Mouse (Mus musculus): ENCODE measurements at regions not wholly inside any gene's neighbourhood (a gene's known extent, or its start where the extent isn't known, plus 50 kb on each side); places are given as distances from the start of the nearest gene placed in this dataset.

DNA sequence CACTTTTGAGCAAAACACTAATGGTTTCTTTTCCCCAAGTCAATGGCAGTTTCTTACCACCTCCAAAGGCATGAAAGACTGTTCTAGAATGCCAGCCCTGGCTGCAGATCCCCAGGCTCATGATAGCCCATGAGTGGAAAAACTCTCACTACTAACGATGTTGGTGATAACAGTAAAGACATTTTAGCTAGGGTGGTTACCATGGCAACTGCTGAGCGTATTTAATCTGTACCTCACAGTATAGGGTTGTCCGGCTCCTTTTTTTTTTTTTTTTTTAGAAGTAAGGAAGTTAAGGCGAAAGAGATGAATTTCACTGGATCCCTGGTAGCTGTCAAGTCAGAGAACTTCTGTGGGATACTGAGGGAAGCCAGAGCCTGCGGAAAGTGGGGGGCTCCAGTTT, 123.8 kb downstream of the Ets2 start:
- H3K4me3 ChIP-seq: no peak overlapping the region
- peaks cover 17% of the 10 kb centered on the region for H3K4me1 ChIP-seq (ENCODE audit: control insufficient read depth, insufficient read depth, low read length)
- H3K79me2 ChIP-seq (replicated peaks; ENCODE audit: control insufficient read depth, insufficient read depth, low read length): no peaks in the 10 kb centered on the region
- 55% methylated on average over 5 of the region's 5 CpGs for WGBS
- H3K27me3 ChIP-seq (ENCODE audit: control insufficient read depth, insufficient read depth, low read length): no peaks in the 10 kb centered on the region
- H3K36me3 ChIP-seq (ENCODE audit: control insufficient read depth, insufficient read depth, low read length): peaks cover 3% of the 10 kb centered on the region; the same call in 1 of the 2 replicates
- no peak for DNase-seq
- peak overlapping the region; percentile 73 for H3K27ac ChIP-seq
- intact Hi-C loops (cut with DNase I): no loop called here
- TF ChIP-seq POLR2A (IDR thresholded peaks at IDR 0.05; ENCODE audit: insufficient read depth, low read depth, low read length) (no peak), EP300 (IDR thresholded peaks at IDR 0.05; ENCODE audit: insufficient read depth, low read depth, low read length) (no peak), CTCF (IDR thresholded peaks at IDR 0.05) (no peak)
- no peak overlapping the region for H3K9ac ChIP-seq (ENCODE audit: low read depth, low read length)

GRCm38 (mm10) chr16:95824720-95825534, 123.1 kb downstream of the Ets2 start:
- Histone ChIP-seq H3K36me3 (ENCODE audit: control insufficient read depth, insufficient read depth, low read length) (peaks cover 3% of the 10 kb centered on the region; the same call in 1 of the 2 replicates), H3K4me3 (no peak overlapping the region), H3K27ac (peak overlapping the region; percentile 73), H3K9ac (ENCODE audit: low read depth, low read length) (peak overlapping the region; percentile 2; the same call in 1 of the 2 replicates), H3K4me1 (ENCODE audit: control insufficient read depth, insufficient read depth, low read length) (peaks cover 16% of the 10 kb centered on the region), H3K79me2 (replicated peaks; ENCODE audit: control insufficient read depth, insufficient read depth, low read length) (no peaks in the 10 kb centered on the region), H3K27me3 (ENCODE audit: control insufficient read depth, insufficient read depth, low read length) (no peaks in the 10 kb centered on the region)
- intact Hi-C loops (cut with DNase I): loop anchor here (5.0 kb wide), 1 partner anchor 122 kb away; no protein-coding TSS in a partner anchor
- 0 out of 2 replicates have a peak, but pooled peaks have one; percentile 44 for TF ChIP-seq EP300 (IDR thresholded peaks at IDR 0.05; ENCODE audit: insufficient read depth, low read depth, low read length)
- no peak for TF ChIP-seq CTCF (IDR thresholded peaks at IDR 0.05)
- 8% methylated on average over 7 of the region's 7 CpGs for WGBS
- DNase-seq: peak; percentile 66 to 77

DNA sequence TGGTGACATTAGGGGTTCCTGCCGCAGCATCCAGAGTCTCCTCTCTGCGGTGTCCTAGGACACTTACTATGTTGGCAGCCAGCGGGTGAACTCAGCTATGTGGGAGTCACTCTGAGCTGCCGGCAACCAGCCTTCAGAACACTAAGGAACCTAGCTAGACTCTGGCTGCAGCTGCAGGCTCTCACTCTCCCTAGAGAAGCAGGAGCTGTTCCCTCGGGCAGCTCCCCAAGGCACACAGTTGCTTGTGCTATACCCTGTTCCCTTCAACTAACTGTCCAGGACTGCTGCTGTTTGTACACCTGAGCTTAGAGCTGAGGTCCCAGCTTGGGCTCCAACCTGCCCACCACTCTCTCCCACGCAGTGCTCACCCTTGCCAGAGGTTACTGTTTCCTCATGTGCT, 121.9 kb downstream of the Ets2 start:
- Histone ChIP-seq H3K36me3 (ENCODE audit: control insufficient read depth, insufficient read depth, low read length) (peaks cover 3% of the 10 kb centered on the region; the same call in 1 of the 2 replicates), H3K4me3 (no peak overlapping the region), H3K27ac (peak overlapping the region; percentile 72), H3K79me2 (replicated peaks; ENCODE audit: control insufficient read depth, insufficient read depth, low read length) (no peaks in the 10 kb centered on the region), H3K9ac (ENCODE audit: low read depth, low read length) (0 out of 2 replicates have a peak overlapping the region, but pooled peaks have one; percentile 1), H3K4me1 (ENCODE audit: control insufficient read depth, insufficient read depth, low read length) (peaks cover 16% of the 10 kb centered on the region), H3K27me3 (ENCODE audit: control insufficient read depth, insufficient read depth, low read length) (no peaks in the 10 kb centered on the region)
- intact Hi-C loops (cut with DNase I): loop anchor here (5.0 kb wide), 1 partner anchor 123 kb away; no protein-coding TSS in a partner anchor
- 17% methylated on average over 6 of the region's 6 CpGs for WGBS
- peak; percentile 41 to 50 for DNase-seq
- TF ChIP-seq EP300 (IDR thresholded peaks at IDR 0.05; ENCODE audit: insufficient read depth, low read depth, low read length): no peak

DNA sequence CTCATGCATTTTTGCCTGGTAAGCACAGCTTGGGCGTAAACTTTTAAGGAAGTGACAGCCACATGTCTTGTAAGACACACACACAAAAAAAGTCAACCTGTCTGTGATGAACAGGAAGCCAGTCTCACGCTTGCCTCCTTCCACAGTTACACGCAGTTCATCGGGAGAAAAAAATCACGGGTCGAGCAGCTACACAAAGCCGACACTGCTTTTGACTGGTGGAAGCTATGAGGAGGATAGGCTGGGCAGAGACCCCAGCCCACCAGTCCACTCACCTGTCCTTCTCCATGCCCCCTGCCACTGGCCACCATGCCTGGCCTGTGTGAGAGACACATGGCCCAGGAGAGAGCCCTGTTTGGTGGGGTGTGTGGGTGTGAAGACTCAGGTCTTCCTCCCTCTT, 119.2 kb downstream of the Ets2 start:
- peaks cover 3% of the 10 kb centered on the region; the same call in 1 of the 2 replicates for H3K36me3 ChIP-seq (ENCODE audit: control insufficient read depth, insufficient read depth, low read length)
- H3K9ac ChIP-seq (ENCODE audit: low read depth, low read length): no peak overlapping the region
- intact Hi-C loops (cut with DNase I): loop anchor here (5.0 kb wide), 1 partner anchor 126 kb away; no protein-coding TSS in a partner anchor
- H3K27ac ChIP-seq: no peak overlapping the region
- no peaks in the 10 kb centered on the region for H3K27me3 ChIP-seq (ENCODE audit: control insufficient read depth, insufficient read depth, low read length)
- DNase-seq: no peak
- TF ChIP-seq POLR2A (IDR thresholded peaks at IDR 0.05; ENCODE audit: insufficient read depth, low read depth, low read length): no peak
- no peak for TF ChIP-seq CTCF (IDR thresholded peaks at IDR 0.05)
- no peak for TF ChIP-seq EP300 (IDR thresholded peaks at IDR 0.05; ENCODE audit: insufficient read depth, low read depth, low read length)
- peaks cover 16% of the 10 kb centered on the region for H3K4me1 ChIP-seq (ENCODE audit: control insufficient read depth, insufficient read depth, low read length)
- no peaks in the 10 kb centered on the region for H3K79me2 ChIP-seq (replicated peaks; ENCODE audit: control insufficient read depth, insufficient read depth, low read length)
- WGBS: 76% methylated on average over 7 of the region's 7 CpGs
- H3K4me3 ChIP-seq: no peak overlapping the region

- Histone ChIP-seq H3K4me1 (ENCODE audit: control insufficient read depth, insufficient read depth, low read length) (peaks cover 15% of the 10 kb centered on the region), H3K79me2 (replicated peaks; ENCODE audit: control insufficient read depth, insufficient read depth, low read length) (no peaks in the 10 kb centered on the region), H3K9ac (ENCODE audit: low read depth, low read length) (no peak overlapping the region), H3K27ac (no peak overlapping the region), H3K4me3 (no peak overlapping the region), H3K27me3 (ENCODE audit: control insufficient read depth, insufficient read depth, low read length) (no peaks in the 10 kb centered on the region), H3K36me3 (ENCODE audit: control insufficient read depth, insufficient read depth, low read length) (peaks cover 3% of the 10 kb centered on the region; the same call in 1 of the 2 replicates)
- DNase-seq: no peak
- intact Hi-C loops (cut with DNase I): loop anchor here (5.0 kb wide), 1 partner anchor 127 kb away; no protein-coding TSS in a partner anchor
- 87% methylated on average over 8 of the region's 8 CpGs for WGBS
- no peak for TF ChIP-seq EP300 (IDR thresholded peaks at IDR 0.05; ENCODE audit: insufficient read depth, low read depth, low read length)
- TF ChIP-seq POLR2A (IDR thresholded peaks at IDR 0.05; ENCODE audit: insufficient read depth, low read depth, low read length): no peak
Measured at GRCm38 (mm10) chr16:95820606-95821005, 118.7 kb downstream of the Ets2 start.

DNA sequence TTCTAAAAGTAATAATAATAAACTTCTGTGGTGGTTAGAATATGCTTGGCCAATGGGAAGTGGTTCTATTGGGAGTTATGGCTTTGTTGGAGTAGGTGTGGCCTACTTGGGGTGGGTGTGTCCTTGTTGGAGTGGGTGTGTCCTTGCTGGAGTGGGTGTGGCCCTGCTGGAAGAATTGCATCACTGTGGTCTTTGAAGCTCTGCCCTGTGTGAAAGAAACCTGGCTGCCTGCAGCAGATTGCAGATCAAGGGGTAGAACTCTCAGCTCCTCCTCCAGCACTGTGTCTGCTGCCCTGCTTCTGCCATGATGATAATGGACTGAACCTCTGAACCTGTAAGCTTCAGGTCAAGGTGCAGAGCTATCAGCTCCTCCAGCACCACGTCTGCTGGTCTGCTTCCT, 118.1 kb downstream of the Ets2 start:
- no peak for TF ChIP-seq EP300 (IDR thresholded peaks at IDR 0.05; ENCODE audit: insufficient read depth, low read depth, low read length)
- no peak for TF ChIP-seq POLR2A (IDR thresholded peaks at IDR 0.05; ENCODE audit: insufficient read depth, low read depth, low read length)
- TF ChIP-seq CTCF (IDR thresholded peaks at IDR 0.05): no peak
- DNase-seq: no peak
- peaks cover 11% of the 10 kb centered on the region for H3K4me1 ChIP-seq (ENCODE audit: control insufficient read depth, insufficient read depth, low read length)
- peaks cover 3% of the 10 kb centered on the region; the same call in 1 of the 2 replicates for H3K36me3 ChIP-seq (ENCODE audit: control insufficient read depth, insufficient read depth, low read length)
- no peak overlapping the region for H3K9ac ChIP-seq (ENCODE audit: low read depth, low read length)
- no peak overlapping the region for H3K27ac ChIP-seq
- WGBS: 74% methylated on average over 1 of the region's 1 CpGs
- no peak overlapping the region for H3K4me3 ChIP-seq
- no peaks in the 10 kb centered on the region for H3K27me3 ChIP-seq (ENCODE audit: control insufficient read depth, insufficient read depth, low read length)
- no peaks in the 10 kb centered on the region for H3K79me2 ChIP-seq (replicated peaks; ENCODE audit: control insufficient read depth, insufficient read depth, low read length)
- intact Hi-C loops (cut with DNase I): loop anchor here (5.0 kb wide), 1 partner anchor 127 kb away; no protein-coding TSS in a partner anchor

Measured in heart, adult 2 months (tissue).